Mouse (Mus musculus): ENCODE results near the gene Gpm6a. TPM values are rescaled to one million over a fixed set of nuclear protein-coding genes. Genes with fewer than 3 reads are reported as not detected.
"Not testable (repeated sequence)": the region's sequence is repeated elsewhere in the genome, so short reads cannot be mapped to it uniquely, and the experiment has no call there.

The Gpm6a gene
- polyA plus RNA-seq, 1 experiment from 2014 or later: 17.9 TPM

- no peak overlapping the region for H3K4me2 ChIP-seq (replicated peaks)
- no peaks in the 10 kb centered on the region for H3K9me3 ChIP-seq
These were observed 71.4 kb downstream of the Gpm6a start for GRCm38 (mm10) chr8:55025851-55026660.

GRCm38 (mm10) chr8:55026661-55027000, 72.0 kb downstream of the Gpm6a start:
- 68% methylated on average over 2 of the region's 2 CpGs for WGBS
- Histone ChIP-seq H3K9me3 (no peaks in the 10 kb centered on the region), H3K27me3 (no peaks in the 10 kb centered on the region), H3K4me1 (no peaks in the 10 kb centered on the region), H3K9ac (no peak overlapping the region), H3K4me2 (replicated peaks) (no peak overlapping the region), H3K36me3 (no peaks in the 10 kb centered on the region), H3K27ac (no peak overlapping the region), H3K4me3 (no peak overlapping the region)
- no peak for ATAC-seq (ENCODE audit: insufficient number of reproducible peaks, insufficient read depth, low FRiP score, low TSS enrichment)

More at GRCm38 (mm10) chr8:55025851-55026660, 71.4 kb downstream of the Gpm6a start:
- H3K27me3 ChIP-seq: no peaks in the 10 kb centered on the region
- H3K36me3 ChIP-seq: no peaks in the 10 kb centered on the region
- no peaks in the 10 kb centered on the region for H3K4me1 ChIP-seq
- H3K27ac ChIP-seq: no peak overlapping the region
- ATAC-seq (ENCODE audit: insufficient number of reproducible peaks, insufficient read depth, low FRiP score, low TSS enrichment): no peak
- H3K4me3 ChIP-seq: no peak overlapping the region
- H3K9ac ChIP-seq: no peak overlapping the region
- WGBS: 64% methylated on average over 10 of the region's 10 CpGs

- no peaks in the 10 kb centered on the region for H3K36me3 ChIP-seq
- H3K4me2 ChIP-seq (replicated peaks): no peak overlapping the region
- H3K9me3 ChIP-seq: no peaks in the 10 kb centered on the region
- no peaks in the 10 kb centered on the region for H3K4me1 ChIP-seq
- no peak overlapping the region for H3K4me3 ChIP-seq
- no peak overlapping the region for H3K27ac ChIP-seq
- H3K27me3 ChIP-seq: no peaks in the 10 kb centered on the region
- no peak for ATAC-seq (ENCODE audit: insufficient number of reproducible peaks, insufficient read depth, low FRiP score, low TSS enrichment)
- no peak overlapping the region for H3K9ac ChIP-seq
- 83% methylated on average over 2 of the region's 2 CpGs for WGBS
These were observed 73.7 kb downstream of the Gpm6a start for GRCm38 (mm10) chr8:55028371-55028770.

- no peak overlapping the region for H3K9ac ChIP-seq
- ATAC-seq (ENCODE audit: insufficient number of reproducible peaks, insufficient read depth, low FRiP score, low TSS enrichment): no peak
- no peak overlapping the region for H3K4me2 ChIP-seq (replicated peaks)
- H3K4me1 ChIP-seq: no peaks in the 10 kb centered on the region
- H3K9me3 ChIP-seq: no peaks in the 10 kb centered on the region
- H3K36me3 ChIP-seq: no peaks in the 10 kb centered on the region
- no peak overlapping the region for H3K27ac ChIP-seq
- H3K27me3 ChIP-seq: no peaks in the 10 kb centered on the region
- no peak overlapping the region for H3K4me3 ChIP-seq
These were observed 76.5 kb downstream of the Gpm6a start for GRCm38 (mm10) chr8:55031099-55031498.

- no peaks in the 10 kb centered on the region for H3K36me3 ChIP-seq
- 3% methylated on average over 1 of the region's 1 CpGs for WGBS
- H3K27me3 ChIP-seq: no peaks in the 10 kb centered on the region
- no peak overlapping the region for H3K9ac ChIP-seq
- H3K9me3 ChIP-seq: no peaks in the 10 kb centered on the region
- H3K4me2 ChIP-seq (replicated peaks): no peak overlapping the region
- no peaks in the 10 kb centered on the region for H3K4me1 ChIP-seq
- H3K27ac ChIP-seq: no peak overlapping the region
- ATAC-seq (ENCODE audit: insufficient number of reproducible peaks, insufficient read depth, low FRiP score, low TSS enrichment): peak; percentile 47; the same call in 1 of the 2 replicates
- H3K4me3 ChIP-seq: no peak overlapping the region
These were observed 79.7 kb downstream of the Gpm6a start for GRCm38 (mm10) chr8:55034309-55034708.

GRCm38 (mm10) chr8:55035416-55035815, 80.8 kb downstream of the Gpm6a start:
- H3K4me2 ChIP-seq (replicated peaks): no peak overlapping the region
- no peaks in the 10 kb centered on the region for H3K36me3 ChIP-seq
- ATAC-seq (ENCODE audit: insufficient number of reproducible peaks, insufficient read depth, low FRiP score, low TSS enrichment): no peak
- H3K9me3 ChIP-seq: no peaks in the 10 kb centered on the region
- H3K27ac ChIP-seq: no peak overlapping the region
- H3K9ac ChIP-seq: no peak overlapping the region
- H3K4me3 ChIP-seq: no peak overlapping the region
- H3K27me3 ChIP-seq: no peaks in the 10 kb centered on the region
- H3K4me1 ChIP-seq: no peaks in the 10 kb centered on the region

- Histone ChIP-seq H3K4me2 (replicated peaks) (no peak overlapping the region), H3K9me3 (no peaks in the 10 kb centered on the region), H3K4me3 (no peak overlapping the region), H3K27ac (no peak overlapping the region), H3K27me3 (no peaks in the 10 kb centered on the region), H3K4me1 (no peaks in the 10 kb centered on the region), H3K36me3 (no peaks in the 10 kb centered on the region), H3K9ac (no peak overlapping the region)
- ATAC-seq (ENCODE audit: insufficient number of reproducible peaks, insufficient read depth, low FRiP score, low TSS enrichment): no peak
- 69% methylated on average over 1 of the region's 1 CpGs for WGBS
These were observed 88.3 kb downstream of the Gpm6a start for GRCm38 (mm10) chr8:55042955-55043354.

GRCm38 (mm10) chr8:55048396-55048795, 93.8 kb downstream of the Gpm6a start:
- no peak overlapping the region for H3K4me2 ChIP-seq (replicated peaks)
- H3K9me3 ChIP-seq: no peaks in the 10 kb centered on the region
- H3K27me3 ChIP-seq: no peaks in the 10 kb centered on the region
- no peak overlapping the region for H3K27ac ChIP-seq
- no peaks in the 10 kb centered on the region for H3K36me3 ChIP-seq
- 88% methylated on average over 3 of the region's 3 CpGs for WGBS
- no peaks in the 10 kb centered on the region for H3K4me1 ChIP-seq
- no peak for ATAC-seq (ENCODE audit: insufficient number of reproducible peaks, insufficient read depth, low FRiP score, low TSS enrichment)
- H3K9ac ChIP-seq: no peak overlapping the region
- no peak overlapping the region for H3K4me3 ChIP-seq

- no peaks in the 10 kb centered on the region for H3K9me3 ChIP-seq
- H3K27me3 ChIP-seq: no peaks in the 10 kb centered on the region
- no peak overlapping the region for H3K9ac ChIP-seq
- ATAC-seq (ENCODE audit: insufficient number of reproducible peaks, insufficient read depth, low FRiP score, low TSS enrichment): no peak
- H3K27ac ChIP-seq: no peak overlapping the region
- 85% methylated on average over 4 of the region's 4 CpGs for WGBS
- no peak overlapping the region for H3K4me3 ChIP-seq
- H3K4me1 ChIP-seq: no peaks in the 10 kb centered on the region
- no peak overlapping the region for H3K4me2 ChIP-seq (replicated peaks)
- no peaks in the 10 kb centered on the region for H3K36me3 ChIP-seq
These were observed 95.3 kb downstream of the Gpm6a start for GRCm38 (mm10) chr8:55049979-55050378.

GRCm38 (mm10) chr8:55068811-55069210, 114.2 kb downstream of the Gpm6a start:
- H3K9ac ChIP-seq; H3K36me3 ChIP-seq; H3K4me2 ChIP-seq (replicated peaks); ATAC-seq (ENCODE audit: insufficient number of reproducible peaks, insufficient read depth, low FRiP score, low TSS enrichment); H3K27ac ChIP-seq; H3K27me3 ChIP-seq; H3K4me1 ChIP-seq; H3K4me3 ChIP-seq; H3K9me3 ChIP-seq: not testable (repeated sequence)
- 96% methylated on average over 2 of the region's 2 CpGs for WGBS

GRCm38 (mm10) chr8:55073481-55073880, 118.8 kb downstream of the Gpm6a start:
- H3K36me3 ChIP-seq: no peaks in the 10 kb centered on the region
- no peak for ATAC-seq (ENCODE audit: insufficient number of reproducible peaks, insufficient read depth, low FRiP score, low TSS enrichment)
- no peaks in the 10 kb centered on the region for H3K27me3 ChIP-seq
- H3K4me2 ChIP-seq (replicated peaks): no peak overlapping the region
- no peaks in the 10 kb centered on the region for H3K4me1 ChIP-seq
- no peak overlapping the region for H3K9ac ChIP-seq
- H3K27ac ChIP-seq: no peak overlapping the region
- no peak overlapping the region for H3K4me3 ChIP-seq
- 90% methylated on average over 10 of the region's 10 CpGs for WGBS
- no peaks in the 10 kb centered on the region for H3K9me3 ChIP-seq

- Histone ChIP-seq H3K4me1 (no peaks in the 10 kb centered on the region), H3K4me3 (no peak overlapping the region), H3K27ac (no peak overlapping the region), H3K36me3 (no peaks in the 10 kb centered on the region), H3K4me2 (replicated peaks) (no peak overlapping the region), H3K9ac (no peak overlapping the region), H3K27me3 (no peaks in the 10 kb centered on the region), H3K9me3 (no peaks in the 10 kb centered on the region)
- ATAC-seq (ENCODE audit: insufficient number of reproducible peaks, insufficient read depth, low FRiP score, low TSS enrichment): no peak
These were observed 147.6 kb downstream of the Gpm6a start for GRCm38 (mm10) chr8:55102195-55102594.
